In genomic region chr1:80260443-80260842, GRCm38 (mm10) we compare ENCODE assay signal across 22 mouse cellular contexts. TPM values are rescaled to one million over a fixed set of nuclear protein-coding genes. Genes with fewer than 3 reads are reported as not detected.
DNase-seq lines count a peak whose midpoint lies in the region; ATAC-seq and TF ChIP-seq lines count a peak whose summit lies in the region.
"Had no signal": no experiment of that assay in that cellular context is flagged by ENCODE, and none has a peak within 500 bp of the region (broad histone marks: within the 10 kb centered on the region; RNA-seq: fewer than 3 reads in every experiment).

No protein-coding gene starts in this region.

- H3K9me3 ChIP-seq in embryonic facial prominence, embryonic 14.5 days (ENCODE audit: control insufficient read depth, low read length): no peaks in the 10 kb centered on the region
- no peaks in the 10 kb centered on the region for H3K9me3 ChIP-seq in embryonic facial prominence, embryonic 10.5 days
- no peaks in the 10 kb centered on the region for H3K9me3 ChIP-seq in intestine, embryonic 15.5 days
- no peaks in the 10 kb centered on the region for H3K9me3 ChIP-seq in intestine, postnatal 0 days (ENCODE audit: control insufficient read depth)
- H3K9me3 ChIP-seq in midbrain, postnatal 0 days (ENCODE audit: low read length): no peaks in the 10 kb centered on the region
- no peaks in the 10 kb centered on the region for H3K9me3 ChIP-seq in midbrain, embryonic 14.5 days (ENCODE audit: control insufficient read depth, low read length)
- H3K9me3 ChIP-seq in liver, embryonic 11.5 days (ENCODE audit: control insufficient read depth, low read length): no peaks in the 10 kb centered on the region
- H3K9me3 ChIP-seq: embryonic facial prominence, embryonic 13.5 days; forebrain, embryonic 13.5 days; heart, embryonic 10.5 days had no signal

- no peak overlapping the region for H3K27ac ChIP-seq in embryonic facial prominence, embryonic 14.5 days (replicated peaks; ENCODE audit: low read depth, low read length)
- H3K27ac ChIP-seq in embryonic facial prominence, embryonic 10.5 days (replicated peaks): no peak overlapping the region
- no peak overlapping the region for H3K27ac ChIP-seq in intestine, embryonic 15.5 days
- no peak overlapping the region for H3K27ac ChIP-seq in intestine, postnatal 0 days (ENCODE audit: low read depth, low read length)
- no peak overlapping the region for H3K27ac ChIP-seq in midbrain, postnatal 0 days (ENCODE audit: low read depth, low read length)
- H3K27ac ChIP-seq in midbrain, embryonic 14.5 days (replicated peaks; ENCODE audit: low read depth, low read length): no peak overlapping the region
- H3K27ac ChIP-seq in liver, embryonic 11.5 days (ENCODE audit: low read depth, low read length): no peak overlapping the region
- H3K27ac ChIP-seq: embryonic facial prominence, embryonic 13.5 days; forebrain, embryonic 13.5 days; heart, embryonic 10.5 days; hindbrain, embryonic 14.5 days had no signal

- WGBS in embryonic facial prominence, embryonic 14.5 days: 81% methylated on average over 1 of the region's 1 CpGs
- 89% methylated on average over 1 of the region's 1 CpGs for WGBS in embryonic facial prominence, embryonic 10.5 days
- 82% methylated on average over 1 of the region's 1 CpGs for WGBS in intestine, embryonic 15.5 days
- WGBS in intestine, postnatal 0 days: 74% methylated on average over 1 of the region's 1 CpGs
- WGBS in midbrain, postnatal 0 days: 76% methylated on average over 1 of the region's 1 CpGs
- 71% methylated on average over 1 of the region's 1 CpGs for WGBS in midbrain, embryonic 14.5 days
- 78% methylated on average over 1 of the region's 1 CpGs for WGBS in liver, embryonic 11.5 days

- no peak overlapping the region for H3K9ac ChIP-seq in embryonic facial prominence, embryonic 14.5 days (ENCODE audit: low read depth, low read length)
- no peak overlapping the region for H3K9ac ChIP-seq in intestine, embryonic 15.5 days
- no peak overlapping the region for H3K9ac ChIP-seq in intestine, postnatal 0 days (ENCODE audit: low read depth, low read length)
- no peak overlapping the region for H3K9ac ChIP-seq in midbrain, postnatal 0 days (replicated peaks; ENCODE audit: low read length, poor library complexity, severe bottlenecking)
- no peak overlapping the region for H3K9ac ChIP-seq in midbrain, embryonic 14.5 days (replicated peaks; ENCODE audit: low read length)
- no peak overlapping the region for H3K9ac ChIP-seq in liver, embryonic 11.5 days (ENCODE audit: low read depth, low read length)
- H3K9ac ChIP-seq: embryonic facial prominence, embryonic 13.5 days; forebrain, embryonic 13.5 days; forebrain, postnatal 0 days; hindbrain, embryonic 14.5 days had no signal

- ATAC-seq in embryonic facial prominence, embryonic 14.5 days (ENCODE audit: low read depth): 0 out of 2 replicates have a peak, but pooled peaks have one; percentile 41
- ATAC-seq in intestine, embryonic 15.5 days: 0 out of 2 replicates have a peak, but pooled peaks have one; percentile 26
- ATAC-seq in intestine, postnatal 0 days: no peak
- ATAC-seq in midbrain, postnatal 0 days (ENCODE audit: low FRiP score): no peak
- ATAC-seq in midbrain, embryonic 14.5 days (ENCODE audit: low FRiP score, low TSS enrichment): no peak
- no peak for ATAC-seq in liver, embryonic 11.5 days (replicated peaks; ENCODE audit: low FRiP score)
- ATAC-seq: forebrain, embryonic 13.5 days; forebrain, postnatal 0 days had no signal

- no peak for TF ChIP-seq CTCF in intestine, postnatal 0 days (IDR thresholded peaks at IDR 0.05; ENCODE audit: low read depth)
- no peak for TF ChIP-seq CTCF in midbrain, postnatal 0 days (IDR thresholded peaks at IDR 0.05)

- no peaks in the 10 kb centered on the region for H3K4me1 ChIP-seq in embryonic facial prominence, embryonic 14.5 days (ENCODE audit: control insufficient read depth, insufficient read depth, low read length)
- no peaks in the 10 kb centered on the region for H3K4me1 ChIP-seq in embryonic facial prominence, embryonic 10.5 days
- no peaks in the 10 kb centered on the region for H3K4me1 ChIP-seq in intestine, embryonic 15.5 days (replicated peaks)
- no peaks in the 10 kb centered on the region for H3K4me1 ChIP-seq in intestine, postnatal 0 days (replicated peaks; ENCODE audit: control insufficient read depth, insufficient read depth, low read length)
- no peaks in the 10 kb centered on the region for H3K4me1 ChIP-seq in midbrain, postnatal 0 days (ENCODE audit: insufficient read depth, low read length)
- H3K4me1 ChIP-seq in midbrain, embryonic 14.5 days (ENCODE audit: control insufficient read depth, insufficient read depth, low read length): no peaks in the 10 kb centered on the region
- no peaks in the 10 kb centered on the region for H3K4me1 ChIP-seq in liver, embryonic 11.5 days (replicated peaks; ENCODE audit: control insufficient read depth, insufficient read depth, low read length)
- H3K4me1 ChIP-seq: embryonic facial prominence, embryonic 13.5 days; forebrain, embryonic 13.5 days; heart, embryonic 10.5 days had no signal

- peaks cover 10% of the 10 kb centered on the region for H3K36me3 ChIP-seq in embryonic facial prominence, embryonic 14.5 days (ENCODE audit: control insufficient read depth, insufficient read depth, low read length)
- H3K36me3 ChIP-seq in embryonic facial prominence, embryonic 10.5 days (replicated peaks): peaks cover 14% of the 10 kb centered on the region
- H3K36me3 ChIP-seq in intestine, embryonic 15.5 days: no peaks in the 10 kb centered on the region
- no peaks in the 10 kb centered on the region for H3K36me3 ChIP-seq in intestine, postnatal 0 days (ENCODE audit: control insufficient read depth, insufficient read depth)
- H3K36me3 ChIP-seq in midbrain, postnatal 0 days (ENCODE audit: insufficient read depth, low read length): no peaks in the 10 kb centered on the region
- H3K36me3 ChIP-seq in midbrain, embryonic 14.5 days (ENCODE audit: control insufficient read depth, insufficient read depth, low read length): no peaks in the 10 kb centered on the region
- H3K36me3 ChIP-seq in liver, embryonic 11.5 days (ENCODE audit: control insufficient read depth, insufficient read depth, low read length): no peaks in the 10 kb centered on the region
- H3K36me3 ChIP-seq: heart, embryonic 10.5 days had no signal

- no peak overlapping the region for H3K4me3 ChIP-seq in embryonic facial prominence, embryonic 14.5 days (ENCODE audit: low read depth, low read length)
- H3K4me3 ChIP-seq in embryonic facial prominence, embryonic 10.5 days: no peak overlapping the region
- H3K4me3 ChIP-seq in intestine, embryonic 15.5 days (replicated peaks): no peak overlapping the region
- H3K4me3 ChIP-seq in intestine, postnatal 0 days (ENCODE audit: low read depth, low read length): no peak overlapping the region
- H3K4me3 ChIP-seq in midbrain, postnatal 0 days (ENCODE audit: low read depth, low read length): no peak overlapping the region
- no peak overlapping the region for H3K4me3 ChIP-seq in midbrain, embryonic 14.5 days (replicated peaks; ENCODE audit: low read depth, low read length)
- no peak overlapping the region for H3K4me3 ChIP-seq in liver, embryonic 11.5 days (ENCODE audit: low read depth, low read length)
- H3K4me3 ChIP-seq: embryonic facial prominence, embryonic 13.5 days; forebrain, embryonic 13.5 days; heart, embryonic 10.5 days had no signal

- no peaks in the 10 kb centered on the region for H3K27me3 ChIP-seq in embryonic facial prominence, embryonic 14.5 days (replicated peaks; ENCODE audit: control insufficient read depth, insufficient read depth, low read length)
- H3K27me3 ChIP-seq in embryonic facial prominence, embryonic 10.5 days (replicated peaks; ENCODE audit: low read depth, poor library complexity, severe bottlenecking): no peaks in the 10 kb centered on the region
- no peaks in the 10 kb centered on the region for H3K27me3 ChIP-seq in intestine, embryonic 15.5 days (replicated peaks)
- H3K27me3 ChIP-seq in intestine, postnatal 0 days (replicated peaks; ENCODE audit: control insufficient read depth, insufficient read depth, low read length): no peaks in the 10 kb centered on the region
- H3K27me3 ChIP-seq in midbrain, postnatal 0 days (ENCODE audit: insufficient read depth, low read length): no peaks in the 10 kb centered on the region
- H3K27me3 ChIP-seq in midbrain, embryonic 14.5 days (ENCODE audit: control insufficient read depth, insufficient read depth, low read length): no peaks in the 10 kb centered on the region
- no peaks in the 10 kb centered on the region for H3K27me3 ChIP-seq in liver, embryonic 11.5 days (replicated peaks; ENCODE audit: control insufficient read depth, insufficient read depth, low read length)
- H3K27me3 ChIP-seq: embryonic facial prominence, embryonic 13.5 days; forebrain, embryonic 13.5 days had no signal

- no peak for DNase-seq in embryonic facial prominence, embryonic 14.5 days (ENCODE audit: low spot score)
- no peak for DNase-seq in embryonic facial prominence, embryonic 10.5 days (ENCODE audit: low spot score)
- peak; percentile 19 for DNase-seq in midbrain, postnatal 0 days (ENCODE audit: low spot score)
- no peak for DNase-seq in midbrain, embryonic 14.5 days
- DNase-seq in layer of hippocampus, postnatal 36 days: peak; percentile 15 to 18
- no peak for DNase-seq in liver, embryonic 11.5 days (ENCODE audit: low spot score)
- DNase-seq: adrenal gland, postnatal 14 days; cerebellum, adult 11 months; cerebellum, adult 8-10 months; forebrain, postnatal 0 days; gastrocnemius, postnatal 36 days; heart, adult 18-20 months; heart, postnatal 10 days had no signal

- H3K4me2 ChIP-seq in embryonic facial prominence, embryonic 14.5 days (ENCODE audit: low read depth, low read length): no peak overlapping the region
- H3K4me2 ChIP-seq in intestine, embryonic 15.5 days (replicated peaks): no peak overlapping the region
- H3K4me2 ChIP-seq in intestine, postnatal 0 days (replicated peaks; ENCODE audit: low read depth): no peak overlapping the region
- no peak overlapping the region for H3K4me2 ChIP-seq in midbrain, postnatal 0 days (ENCODE audit: low read depth, low read length, poor library complexity, severe bottlenecking)
- no peak overlapping the region for H3K4me2 ChIP-seq in midbrain, embryonic 14.5 days (ENCODE audit: low read length)
- no peak overlapping the region for H3K4me2 ChIP-seq in liver, embryonic 11.5 days
- H3K4me2 ChIP-seq: embryonic facial prominence, embryonic 13.5 days; forebrain, embryonic 13.5 days; hindbrain, embryonic 14.5 days had no signal

RNA-seq across cellular contexts. Expression of gene Fam124b, which starts 42.2 kb away (rescaled TPM):
- polyA plus RNA-seq in embryonic facial prominence, embryonic 14.5 days (2014; fragmentation: Nextera tagmentation; extraction: Ambion mirVana): 1.1 and 1.4 TPM in 2 replicates
- 0.53 and 0.70 TPM in 2 replicates for polyA plus RNA-seq in embryonic facial prominence, embryonic 10.5 days (2016; fragmentation: Nextera tagmentation; extraction: Ambion mirVana)
- 0.93 and 1.0 TPM in 2 replicates for polyA plus RNA-seq in intestine, embryonic 15.5 days (2015; fragmentation: Nextera tagmentation; extraction: Ambion mirVana)
- 0.07 and 0.14 TPM in 2 replicates for polyA plus RNA-seq in intestine, postnatal 0 days (2015; fragmentation: Nextera tagmentation; extraction: Ambion mirVana)
- 0.24 and 1.0 TPM in 2 replicates for total RNA-seq in midbrain, postnatal 0 days (2014; rRNA removed)
- 0.15 and 0.42 TPM in 2 replicates for polyA plus RNA-seq in midbrain, postnatal 0 days (2015; fragmentation: Nextera tagmentation; extraction: Ambion mirVana)
- polyA plus RNA-seq in midbrain, embryonic 14.5 days (2014; fragmentation: Nextera tagmentation; extraction: Ambion mirVana): 0.49 and 0.59 TPM in 2 replicates
- under 1 TPM; 0.51 to 0.70 TPM for total RNA-seq in layer of hippocampus, postnatal 36 days (2021)
- 0.08 TPM in 1 of 2 replicates, not detected in the other for polyA plus RNA-seq in liver, embryonic 11.5 days (2014; fragmentation: Nextera tagmentation; extraction: Ambion mirVana)
- total RNA-seq: hematopoietic stem cell, adult 5-6 weeks; MEL had no signal
- polyA plus RNA-seq: cortical plate, adult 2 months had no signal

Comparison
In these comparisons a context has a peak if more than half of its experiments do, and no peak if none do; other contexts are left out.
1. ATAC-seq: peak in embryonic facial prominence, embryonic 14.5 days (single experiment) and intestine, embryonic 15.5 days (single experiment); none in intestine, postnatal 0 days (single experiment), midbrain, postnatal 0 days (single experiment), midbrain, embryonic 14.5 days (single experiment) and liver, embryonic 11.5 days (single experiment).
2. DNase-seq: peak in midbrain, postnatal 0 days (single experiment) and layer of hippocampus, postnatal 36 days (2 of 2); none in embryonic facial prominence, embryonic 14.5 days (single experiment), embryonic facial prominence, embryonic 10.5 days (single experiment), midbrain, embryonic 14.5 days (single experiment) and liver, embryonic 11.5 days (single experiment).